Mouse (Mus musculus) heart, postnatal 0 days (tissue): ENCODE data around the gene Bnc1. TPM values are rescaled to one million over a fixed set of nuclear protein-coding genes. Genes with fewer than 3 reads are reported as not detected.

Source experiments
- ATAC-seq: fragments of 200-750 bp; cut with Nextera tagmentation; 2 replicates; pipeline ENCODE4 v1.8.0; 2017; ENCODE audit warnings: low read depth, moderate number of reproducible peaks, moderate library complexity; ENCODE audit not compliant: insufficient read depth
- DNase-seq: peaks from one replicate; pipeline ENCODE4 v3.0.0-alpha.2; 2016; ENCODE audit warnings: low spot score
- H3K27ac ChIP-seq: fragments of 300-500 bp; sonication (generic); 2 replicates; pipeline ENCODE4 v1.5.1; 2014; ENCODE audit warnings: low read depth, mild to moderate bottlenecking
- H3K27me3 ChIP-seq: fragments of 300-500 bp; sonication (generic); 2 replicates; pipeline ENCODE4 v1.6.1; 2014; ENCODE audit warnings: low read length, mixed read lengths; ENCODE audit not compliant: control insufficient read depth, insufficient read depth
- H3K36me3 ChIP-seq: fragments of 300-500 bp; sonication (generic); replicated peaks from 2 replicates; pipeline ENCODE4 v1.6.1; 2014; ENCODE audit warnings: low read length, mixed read lengths; ENCODE audit not compliant: control insufficient read depth, insufficient read depth
- H3K4me1 ChIP-seq: fragments of 300-500 bp; sonication (generic); 2 replicates; pipeline ENCODE4 v1.6.1; 2014; ENCODE audit warnings: antibody characterized with exemption; ENCODE audit not compliant: control insufficient read depth, insufficient read depth
- H3K4me2 ChIP-seq: fragments of 300-500 bp; sonication (generic); 2 replicates; pipeline ENCODE4 v1.6.1; 2014; ENCODE audit warnings: low read depth, mild to moderate bottlenecking, low read length, moderate library complexity
- H3K4me3 ChIP-seq: fragments of 300-500 bp; sonication (generic); 2 replicates; pipeline ENCODE4 v1.5.1; 2014; ENCODE audit warnings: low read depth, low read length
- H3K9ac ChIP-seq: fragments of 300-500 bp; sonication (generic); replicated peaks from 2 replicates; pipeline ENCODE4 v1.6.1; 2014; ENCODE audit warnings: low read depth, low read length, mixed read lengths
- H3K9me3 ChIP-seq: fragments of 300-500 bp; sonication (generic); replicated peaks from 2 replicates; pipeline ENCODE4 v1.6.1; 2016; ENCODE audit warnings: low read length; ENCODE audit not compliant: control insufficient read depth
- CTCF ChIP-seq: IDR thresholded peaks from 2 replicates; pipeline ENCODE4 v1.5.1; 2016; ENCODE audit warnings: antibody characterized with exemption, control low read depth, low read depth
- EP300 ChIP-seq: IDR thresholded peaks from 2 replicates; pipeline ENCODE4 v1.6.1; 2016; ENCODE audit warnings: antibody characterized with exemption, low read depth
- WGBS: fragments of 180-500 bp; shearing (Covaris S2); extraction: QIAGEN DNeasy Blood & Tissue Kit; methylation state at CpG from one replicate; pipeline ENCODE4 v1.1.7; 2014; 5-methylcytosine and 5-hydroxymethylcytosine counted together
- polyA plus RNA-seq: library from polyadenylated mRNA; unstranded; fragments of >200 nt; fragmentation: Nextera tagmentation; extraction: Ambion mirVana; gene quantifications from 2 replicates; pipeline ENCODE4 v1.2.1, GENCODE M21; 2015
- total RNA-seq: library from RNA; depleted of rRNA; stranded (reverse); fragments of >200 nt; gene quantifications from 2 replicates; pipeline ENCODE4 v1.2.3, GENCODE M21; 2014; ENCODE audit warnings: low replicate concordance

Bnc1 gene
- total and polyA plus RNA-seq, 2 experiments from 2014 or later: 1.2 to 4.7 TPM

- H3K27ac ChIP-seq: peak overlapping the region; percentile 84
- 0 out of 2 replicates have a peak, but pooled peaks cover 8% of the 10 kb centered on the region for H3K27me3 ChIP-seq
- H3K9ac ChIP-seq: peak overlapping the region; percentile 89
- H3K4me3 ChIP-seq: peak overlapping the region; percentile 96
- H3K36me3 ChIP-seq: no peaks in the 10 kb centered on the region
- TF ChIP-seq EP300 (no peak), CTCF (no peak)
- DNase-seq (peak; percentile 39), ATAC-seq (peak; percentile 84)
- under 1% methylated on average over 94 of the region's 103 CpGs for WGBS
- H3K4me2 ChIP-seq: peak overlapping the region; percentile 98
- H3K4me1 ChIP-seq: peaks cover 9% of the 10 kb centered on the region; the same call in 1 of the 2 replicates
- H3K9me3 ChIP-seq: no peaks in the 10 kb centered on the region
Observed at GRCm38 (mm10) chr7:81933601-81934266, 58.4 kb downstream of the Bnc1 start.

GRCm38 (mm10) chr7:81933061-81933600 lies 59.0 kb downstream of the Bnc1 start:
- H3K9me3 ChIP-seq: no peaks in the 10 kb centered on the region
- DNase-seq: peak; percentile 23
- 0 out of 2 replicates have a peak, but pooled peaks cover 8% of the 10 kb centered on the region for H3K27me3 ChIP-seq
- peak overlapping the region; percentile 89 for H3K9ac ChIP-seq
- peak overlapping the region; percentile 96 for H3K4me3 ChIP-seq
- H3K36me3 ChIP-seq: no peaks in the 10 kb centered on the region
- WGBS: 9% methylated on average over 23 of the region's 23 CpGs
- no peak for ATAC-seq
- peak overlapping the region; percentile 98 for H3K4me2 ChIP-seq
- TF ChIP-seq CTCF (no peak), EP300 (no peak)
- peak overlapping the region; percentile 84 for H3K27ac ChIP-seq
- H3K4me1 ChIP-seq: peaks cover 13% of the 10 kb centered on the region

DNA sequence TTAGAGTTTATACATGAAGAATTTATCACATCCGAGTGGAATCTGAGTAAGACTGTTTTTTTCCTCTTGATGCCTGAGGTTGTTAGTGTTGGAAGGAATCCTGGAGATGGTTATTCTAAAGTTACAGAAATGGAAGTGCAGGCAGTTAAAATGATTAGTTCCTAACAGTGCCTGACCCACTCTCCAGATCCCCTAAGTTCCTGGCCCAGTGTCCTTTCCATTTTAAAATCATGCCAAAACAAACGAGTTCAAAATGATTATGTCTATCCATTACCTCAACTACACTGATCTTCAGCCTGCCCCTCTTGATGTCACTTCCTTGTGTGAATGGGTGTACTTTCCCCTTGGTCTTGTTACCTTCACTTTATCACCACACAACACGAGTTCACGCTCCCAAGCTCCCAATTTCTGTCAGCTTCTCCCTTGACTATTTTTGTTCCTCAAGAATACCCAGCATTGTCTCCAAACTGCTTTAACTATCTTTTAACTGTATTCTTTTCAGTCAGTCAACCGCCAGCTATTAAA lies 59.5 kb downstream of the Bnc1 start:
- ATAC-seq (no peak), DNase-seq (peak; percentile 10)
- TF ChIP-seq EP300 (no peak), CTCF (no peak)
- peak overlapping the region; percentile 96 for H3K4me3 ChIP-seq
- 0 out of 2 replicates have a peak overlapping the region, but pooled peaks have one; percentile 89 for H3K9ac ChIP-seq
- H3K4me2 ChIP-seq: peak overlapping the region; percentile 98
- H3K36me3 ChIP-seq: no peaks in the 10 kb centered on the region
- H3K4me1 ChIP-seq: peaks cover 15% of the 10 kb centered on the region
- WGBS: 43% methylated on average over 5 of the region's 5 CpGs
- H3K27ac ChIP-seq: no peak overlapping the region
- H3K27me3 ChIP-seq: 0 out of 2 replicates have a peak, but pooled peaks cover 8% of the 10 kb centered on the region
- H3K9me3 ChIP-seq: no peaks in the 10 kb centered on the region

DNA sequence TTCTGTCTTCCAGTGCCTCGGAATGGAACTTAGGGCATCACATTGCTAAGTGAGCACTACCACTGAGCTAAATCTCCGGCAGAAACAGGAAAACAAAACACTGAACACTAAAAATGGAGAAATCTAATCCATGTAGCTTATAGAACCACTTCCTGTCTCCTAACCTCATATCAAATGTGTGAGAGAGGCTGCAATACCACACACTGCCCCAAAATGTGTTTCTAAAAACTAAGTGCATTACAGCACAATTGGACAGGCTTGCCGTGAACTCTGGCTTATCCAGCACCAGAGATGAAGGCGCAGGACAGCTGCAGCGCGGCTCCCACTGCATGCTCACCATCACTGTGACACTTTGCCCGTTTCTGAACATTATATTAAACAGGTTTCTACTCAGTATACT lies 63.1 kb downstream of the Bnc1 start:
- H3K9me3 ChIP-seq: no peaks in the 10 kb centered on the region

GRCm38 (mm10) chr7:81921379-81921952 lies 70.6 kb downstream of the Bnc1 start:
- no peak for TF ChIP-seq CTCF
- no peak for TF ChIP-seq EP300
- WGBS: 58% methylated on average over 1 of the region's 1 CpGs

More for the DNA sequence above, 63.1 kb downstream of the Bnc1 start:
- TF ChIP-seq EP300 (no peak), CTCF (no peak)
- H3K4me2 ChIP-seq: no peak overlapping the region
- H3K27ac ChIP-seq: no peak overlapping the region
- DNase-seq (no peak), ATAC-seq (no peak)
- H3K27me3 ChIP-seq: no peaks in the 10 kb centered on the region
- H3K4me3 ChIP-seq: no peak overlapping the region
- H3K4me1 ChIP-seq: peaks cover 15% of the 10 kb centered on the region
- H3K9ac ChIP-seq: no peak overlapping the region
- WGBS: 79% methylated on average over 7 of the region's 7 CpGs
- no peaks in the 10 kb centered on the region for H3K36me3 ChIP-seq

More at GRCm38 (mm10) chr7:81921379-81921952, 70.6 kb downstream of the Bnc1 start:
- no peak overlapping the region for H3K4me2 ChIP-seq
- no peaks in the 10 kb centered on the region for H3K27me3 ChIP-seq
- DNase-seq: no peak
- no peak overlapping the region for H3K4me3 ChIP-seq
- no peaks in the 10 kb centered on the region for H3K4me1 ChIP-seq
- H3K9me3 ChIP-seq: no peaks in the 10 kb centered on the region
- no peak for ATAC-seq
- H3K27ac ChIP-seq: no peak overlapping the region
- H3K9ac ChIP-seq: no peak overlapping the region
- H3K36me3 ChIP-seq: no peaks in the 10 kb centered on the region
